Mouse (Mus musculus): Measurements from ENCODE around the gene Arid3b.

DNA sequence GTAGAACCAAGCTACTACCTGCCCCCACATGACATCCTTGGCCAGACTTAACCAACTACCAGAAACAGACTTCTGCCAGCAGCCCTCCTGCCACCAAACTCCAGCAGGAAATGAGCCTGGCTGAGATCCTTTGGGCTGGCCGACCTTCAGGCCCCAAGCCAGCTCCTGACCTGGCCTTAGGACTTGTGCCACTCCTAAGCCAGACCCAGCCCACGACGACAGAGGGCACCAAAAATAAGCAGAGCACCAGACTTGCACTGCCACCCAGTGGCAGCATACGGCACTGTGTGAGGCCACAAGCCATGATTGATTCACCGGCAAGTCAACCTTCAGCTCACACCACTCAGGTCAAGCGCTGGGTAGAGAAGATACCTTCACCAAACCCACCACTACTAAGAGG, 77.3 kb downstream of the Arid3b start:
- TF ChIP-seq CTCF (IDR thresholded peaks at IDR 0.05; ENCODE audit: insufficient read depth, low read length): peak; percentile 98
- no peak for TF ChIP-seq POLR2A (IDR thresholded peaks at IDR 0.05; ENCODE audit: borderline replicate concordance, extremely low read depth, low read depth, low read length)
